Mouse (Mus musculus) G1E (cell line): ENCODE results near the gene Pdzd2. TPM values are rescaled to one million over a fixed set of nuclear protein-coding genes. Genes with fewer than 3 reads are reported as not detected.

Source experiments
- ATAC-seq: 2 replicates; pipeline ENCODE4 v1.8.0; 2016; ENCODE audit warnings: mild to moderate bottlenecking; ENCODE audit not compliant: insufficient number of reproducible peaks, poor library complexity, low FRiP score, severe bottlenecking; ENCODE audit errors: extremely low read depth
- DNase-seq: peaks from one replicate; pipeline ENCODE4 v3.0.0; 2012; ENCODE audit warnings: low spot score
- H3K27me3 ChIP-seq: 2 replicates; pipeline ENCODE4 v1.6.1; 2012; ENCODE audit warnings: mild to moderate bottlenecking, low read length, inconsistent platforms; ENCODE audit not compliant: insufficient read depth
- H3K36me3 ChIP-seq: replicated peaks from 2 replicates; pipeline ENCODE3; 2012; ENCODE audit warnings: mild to moderate bottlenecking, inconsistent platforms
- H3K4me1 ChIP-seq: 2 replicates; pipeline ENCODE4 v1.6.1; 2012; ENCODE audit warnings: low read depth, low read length, inconsistent platforms, mixed read lengths; ENCODE audit not compliant: insufficient read depth
- H3K4me3 ChIP-seq: 2 replicates; pipeline ENCODE4 v1.5.1; 2012; ENCODE audit warnings: low read depth, mild to moderate bottlenecking, inconsistent platforms, low read length, moderate library complexity, mixed read lengths
- H3K9me3 ChIP-seq: replicated peaks from 2 replicates; pipeline ENCODE4 v1.6.1; 2012; ENCODE audit warnings: inconsistent platforms
- CTCF ChIP-seq: IDR thresholded peaks from 2 replicates; pipeline ENCODE4 v1.5.1; 2012; ENCODE audit warnings: low read depth, low read length, inconsistent platforms, mixed read lengths
- GATA1 ChIP-seq: IDR thresholded peaks from 2 replicates; pipeline ENCODE4 v1.6.1; 2012; ENCODE audit warnings: borderline replicate concordance, low read length, inconsistent platforms, mixed read lengths
- GATA2 ChIP-seq: IDR thresholded peaks from 2 replicates; pipeline ENCODE4 v1.6.1; 2012; ENCODE audit warnings: low read depth, low read length, inconsistent platforms, borderline replicate concordance
- POLR2AphosphoS5 ChIP-seq: IDR thresholded peaks from 2 replicates; pipeline ENCODE4 v1.6.1; 2012; ENCODE audit warnings: low read depth, low read length, inconsistent platforms; ENCODE audit not compliant: insufficient replicate concordance
- TAL1 ChIP-seq: conservative IDR thresholded peaks from 2 replicates; pipeline ENCODE4 v1.6.1; 2012; ENCODE audit warnings: low read depth, low read length, inconsistent platforms, mixed read lengths
- polyA plus RNA-seq: library from polyadenylated mRNA; stranded (reverse); fragments of >175 nt; gene quantifications from 2 replicates; pipeline ENCODE4 v1.2.3, GENCODE M21; 2012
- total RNA-seq, 2 experiments: library from RNA; stranded (forward) in 1 of 2; stranded (reverse) in 1 of 2; fragments of 200-1000 nt in 1 of 2; fragments of >200 nt in 1 of 2; fragmentation: Nextera tagmentation in 1 of 2; gene quantifications; 2 replicates each; pipeline ENCODE4 v1.2.3; 2014 to 2017

Pdzd2 gene
- total and polyA plus RNA-seq, 3 experiments: 0.18 to 1.8 (median 0.98) TPM

GRCm38 (mm10) chr15:12606306-12606705 lies 133.4 kb downstream of the Pdzd2 start:
- no peak for DNase-seq

GRCm38 (mm10) chr15:12605239-12605993 lies 134.3 kb downstream of the Pdzd2 start:
- H3K36me3 ChIP-seq: no peaks in the 10 kb centered on the region
- TF ChIP-seq GATA2: no peak
- TF ChIP-seq GATA1: no peak
- no peak for TF ChIP-seq TAL1
- TF ChIP-seq CTCF: no peak
- peaks cover 12% of the 10 kb centered on the region for H3K27me3 ChIP-seq
- no peak overlapping the region for H3K4me3 ChIP-seq
- H3K4me1 ChIP-seq: no peaks in the 10 kb centered on the region
- ATAC-seq (no peak), DNase-seq (no peak)
- H3K9me3 ChIP-seq: peaks cover 2% of the 10 kb centered on the region; the same call in 1 of the 2 replicates

More at GRCm38 (mm10) chr15:12606306-12606705, 133.4 kb downstream of the Pdzd2 start:
- Histone ChIP-seq H3K9me3 (peaks cover 2% of the 10 kb centered on the region; the same call in 1 of the 2 replicates), H3K36me3 (no peaks in the 10 kb centered on the region), H3K27me3 (peaks cover 12% of the 10 kb centered on the region), H3K4me1 (no peaks in the 10 kb centered on the region), H3K4me3 (no peak overlapping the region)
- TF ChIP-seq POLR2AphosphoS5 (no peak), CTCF (no peak), GATA2 (no peak), GATA1 (no peak), TAL1 (no peak)
- no peak for ATAC-seq

- Histone ChIP-seq H3K27me3 (peaks cover 10% of the 10 kb centered on the region), H3K36me3 (no peaks in the 10 kb centered on the region), H3K4me3 (no peak overlapping the region), H3K4me1 (no peaks in the 10 kb centered on the region), H3K9me3 (peaks cover 2% of the 10 kb centered on the region; the same call in 1 of the 2 replicates)
- no peak for DNase-seq
- no peak for ATAC-seq
- no peak for TF ChIP-seq CTCF
- no peak for TF ChIP-seq GATA2
- TF ChIP-seq POLR2AphosphoS5: no peak
- TF ChIP-seq GATA1: no peak
- no peak for TF ChIP-seq TAL1
Observed at GRCm38 (mm10) chr15:12603674-12604073, 136.1 kb downstream of the Pdzd2 start.

- Histone ChIP-seq H3K4me3 (no peak overlapping the region), H3K36me3 (no peaks in the 10 kb centered on the region), H3K4me1 (peaks cover 6% of the 10 kb centered on the region; the same call in 1 of the 2 replicates), H3K9me3 (no peaks in the 10 kb centered on the region), H3K27me3 (no peaks in the 10 kb centered on the region)
- TF ChIP-seq GATA2: no peak
- no peak for TF ChIP-seq TAL1
- TF ChIP-seq GATA1: no peak
- no peak for TF ChIP-seq CTCF
- TF ChIP-seq POLR2AphosphoS5: no peak
- ATAC-seq (no peak), DNase-seq (no peak)
Observed at GRCm38 (mm10) chr15:12593094-12593493, 146.6 kb downstream of the Pdzd2 start.

GRCm38 (mm10) chr15:12592628-12593027 lies 147.1 kb downstream of the Pdzd2 start:
- no peaks in the 10 kb centered on the region for H3K9me3 ChIP-seq
- no peaks in the 10 kb centered on the region for H3K36me3 ChIP-seq
- no peak for TF ChIP-seq CTCF
- no peak for TF ChIP-seq TAL1
- no peak for TF ChIP-seq GATA1
- TF ChIP-seq POLR2AphosphoS5: no peak
- no peak for TF ChIP-seq GATA2
- ATAC-seq (no peak), DNase-seq (no peak)
- H3K4me3 ChIP-seq: no peak overlapping the region
- peaks cover 6% of the 10 kb centered on the region; the same call in 1 of the 2 replicates for H3K4me1 ChIP-seq
- no peaks in the 10 kb centered on the region for H3K27me3 ChIP-seq

- DNase-seq (no peak), ATAC-seq (no peak)
- no peak overlapping the region for H3K4me3 ChIP-seq
- no peaks in the 10 kb centered on the region for H3K9me3 ChIP-seq
- H3K27me3 ChIP-seq: no peaks in the 10 kb centered on the region
- H3K4me1 ChIP-seq: peaks cover 6% of the 10 kb centered on the region; the same call in 1 of the 2 replicates
- peaks cover 2% of the 10 kb centered on the region for H3K36me3 ChIP-seq
- TF ChIP-seq POLR2AphosphoS5: no peak
- TF ChIP-seq GATA1: no peak
- no peak for TF ChIP-seq GATA2
- TF ChIP-seq TAL1: no peak
- no peak for TF ChIP-seq CTCF
Observed at GRCm38 (mm10) chr15:12588661-12589060, 151.1 kb downstream of the Pdzd2 start.
